Mouse (Mus musculus) thymus, adult 2 months (tissue): ENCODE measurements around the gene Fam180a.

Experiments
- CTCF ChIP-seq: fragments of 200-500 bp; IDR thresholded peaks from 2 replicates; pipeline ENCODE4 v1.5.1; 2012; ENCODE audit warnings: mild to moderate bottlenecking, control low read depth, low read length, moderate library complexity, borderline replicate concordance; ENCODE audit not compliant: control insufficient read depth, poor library complexity, insufficient read depth; ENCODE audit errors: extremely low read depth
- POLR2A ChIP-seq: fragments of 200-500 bp; IDR thresholded peaks from 2 replicates; pipeline ENCODE4 v1.6.1; 2012; ENCODE audit warnings: mild to moderate bottlenecking, low read length, control low read depth, moderate library complexity; ENCODE audit not compliant: control insufficient read depth, poor library complexity, insufficient read depth; ENCODE audit errors: extremely low read depth

DNA sequence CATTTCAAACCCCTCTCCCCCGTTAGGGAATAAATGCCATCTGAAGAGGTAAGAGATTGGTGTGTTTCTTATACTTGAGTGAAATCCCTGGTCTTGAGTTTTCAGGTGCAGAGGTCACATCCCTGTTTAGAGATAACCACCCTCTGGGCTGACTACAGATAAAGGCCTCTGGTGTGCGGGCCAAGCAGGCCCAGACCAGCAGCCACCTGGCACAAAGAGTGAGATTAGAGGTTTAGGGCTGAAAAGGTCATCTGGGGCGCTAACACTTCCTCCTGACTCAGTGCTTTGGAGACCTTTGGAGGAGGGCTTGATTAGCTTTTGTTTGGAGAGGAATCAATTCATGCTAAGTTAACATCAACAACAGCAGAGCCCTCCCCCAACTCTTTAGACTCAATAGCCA, 7.7 kb upstream of the Fam180a start:
- no peak for TF ChIP-seq POLR2A
- TF ChIP-seq CTCF: no peak
